Mouse (Mus musculus): ENCODE measurements around the gene Enho.

DNA sequence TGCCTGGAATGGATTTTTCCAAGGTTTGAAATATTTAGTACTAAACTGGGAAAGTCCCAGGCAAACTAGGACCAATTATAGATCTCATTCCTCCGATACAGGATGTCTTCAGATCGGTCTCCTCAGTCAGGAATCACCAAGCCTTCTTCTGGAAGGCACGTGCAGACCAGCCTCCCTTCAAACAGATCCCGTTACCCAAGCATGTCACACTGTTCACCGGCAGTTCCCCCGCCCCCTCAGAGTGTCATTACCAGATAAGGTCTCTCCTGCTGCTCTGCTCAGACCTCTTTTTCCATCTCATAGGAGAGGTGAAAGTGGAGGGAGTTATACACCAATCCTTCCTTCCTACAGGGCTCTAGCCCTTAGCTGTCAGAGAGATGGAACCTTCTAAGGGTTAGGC lies 13.6 kb upstream of the Enho start:
- no peak for TF ChIP-seq ZC3H11A (IDR thresholded peaks at IDR 0.05; ENCODE audit: borderline replicate concordance, low read depth, low read length)
- TF ChIP-seq CHD2 (IDR thresholded peaks at IDR 0.05; ENCODE audit: low read depth, low read length) = no peak
